Mouse (Mus musculus) retina, embryonic 14.5 days (tissue): Measurements from ENCODE around the gene Lrch4.
A peak's percentile ranks its signal among the peaks of the same experiment; 100 is the strongest.

Experiments used
- DNase-seq: peaks from one replicate; pipeline ENCODE4 v3.0.0-alpha.2; 2015; ENCODE audit warnings: low spot score

Gene Lrch4

DNA sequence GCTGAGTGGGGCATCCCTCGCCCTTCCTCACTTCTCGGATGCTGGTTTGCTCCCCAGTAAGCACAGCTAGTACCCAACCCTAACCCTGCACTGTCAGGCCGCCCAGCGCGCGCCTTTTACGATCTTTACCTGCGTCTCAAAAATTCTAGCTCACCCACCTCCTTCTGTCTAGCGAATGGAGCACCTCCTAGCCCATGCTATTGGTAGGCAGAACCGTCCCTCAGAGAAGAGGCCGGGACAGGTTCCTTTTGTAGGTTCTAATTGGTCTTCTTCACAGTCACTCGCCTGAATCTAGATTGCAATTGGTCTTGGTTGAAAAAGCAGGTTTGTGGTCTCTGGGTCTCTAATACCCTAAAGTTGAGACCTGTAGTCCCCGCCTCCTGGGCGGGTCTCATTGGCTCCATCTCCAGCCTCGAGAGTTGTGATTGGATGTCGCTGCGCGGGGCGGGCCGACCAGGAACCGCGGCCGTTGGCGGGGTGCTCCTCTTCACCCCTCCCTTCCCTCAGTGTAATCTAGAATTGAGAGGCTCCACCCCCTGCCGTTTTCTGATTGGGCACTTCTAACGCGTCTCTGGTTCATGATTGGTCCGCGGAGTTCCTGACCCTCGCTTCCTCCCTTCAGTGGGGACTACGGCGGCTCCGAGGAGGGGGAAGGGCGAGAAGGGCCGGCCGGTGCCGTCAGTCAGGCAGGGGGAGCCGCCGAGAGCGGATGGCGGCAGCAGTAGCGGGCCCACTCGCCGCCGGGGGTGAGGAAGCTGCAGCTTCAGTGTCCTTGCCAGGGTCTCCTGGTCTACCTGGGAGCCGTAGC, at the start of gene Lrch4, which contains the start of the genes Fbxo24 and Gm20605:
TSS of gene Lrch4 (plus strand) at position 624 of the 808 bp plus-strand sequence.
TSS of gene Fbxo24 (minus strand) at position 505 of the 808 bp plus-strand sequence.
TSS of gene Gm20605 (plus strand) at position 678 of the 808 bp plus-strand sequence.
- DNase-seq = peak; percentile 100

DNA sequence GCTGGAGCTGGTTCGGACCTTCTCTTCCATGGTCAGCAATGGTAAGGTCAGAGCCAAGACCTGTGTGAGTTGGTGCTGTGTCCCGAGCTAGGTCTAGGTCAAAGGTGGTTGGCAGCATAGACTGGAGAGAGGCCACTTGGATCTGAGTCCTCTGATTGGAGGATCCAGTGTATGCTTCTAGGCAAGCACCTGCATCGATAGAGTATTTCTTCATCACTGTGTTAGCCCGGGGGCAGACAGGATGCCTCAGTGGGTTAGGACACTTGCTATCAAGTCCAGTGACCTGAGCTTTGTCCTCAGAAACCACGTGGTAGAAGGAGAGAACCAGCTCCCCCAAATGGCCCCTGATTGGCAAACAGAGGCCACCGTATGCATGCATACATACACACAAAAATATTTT, 48.7 kb upstream of the Lrch4 start:
- DNase-seq = no peak

DNA sequence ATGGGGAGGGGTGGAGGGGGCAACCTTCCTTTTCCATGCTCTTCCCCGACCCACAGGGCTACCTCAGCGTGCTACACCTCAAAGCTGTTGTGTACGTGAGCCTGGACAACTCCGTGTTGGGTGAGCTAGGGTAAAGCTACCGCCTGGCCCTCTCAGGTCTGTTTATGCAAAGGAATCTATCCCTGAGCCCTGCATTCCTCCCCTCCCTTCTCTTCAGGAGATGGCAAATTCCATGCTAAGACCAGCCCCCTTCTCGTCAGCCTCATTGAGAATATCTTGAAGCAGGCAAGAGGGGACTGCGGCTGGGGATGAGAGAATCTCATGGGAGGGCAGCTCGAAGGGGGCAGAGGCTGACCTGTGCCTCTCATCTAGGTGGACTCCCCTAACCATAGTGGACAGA, 46.2 kb upstream of the Lrch4 start:
- no peak for DNase-seq

DNA sequence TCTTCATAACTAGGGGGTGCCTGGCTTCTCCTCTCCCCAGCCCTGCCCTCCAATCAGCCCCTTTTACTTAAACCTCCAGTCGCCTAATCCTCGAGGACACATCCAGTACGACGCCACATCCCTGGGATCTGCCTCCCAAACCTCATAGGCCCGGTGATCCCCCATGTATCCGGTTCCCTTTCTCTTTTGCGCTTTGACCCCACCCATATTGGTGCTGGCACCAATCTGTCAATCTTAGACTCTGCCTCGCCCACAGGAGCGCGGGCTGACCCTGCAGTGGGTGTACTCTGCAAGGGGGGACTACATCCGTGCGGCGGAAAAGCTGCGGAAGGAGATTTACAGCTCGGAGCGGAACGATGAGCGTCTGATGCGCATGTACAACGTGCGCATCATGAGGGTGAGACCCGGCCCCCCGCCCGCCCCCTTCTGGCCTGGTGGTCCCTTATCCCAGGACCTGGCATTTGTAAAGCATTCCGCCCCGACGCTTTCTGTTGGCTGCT, 45.2 kb upstream of the Lrch4 start:
- DNase-seq = peak; percentile 65

DNA sequence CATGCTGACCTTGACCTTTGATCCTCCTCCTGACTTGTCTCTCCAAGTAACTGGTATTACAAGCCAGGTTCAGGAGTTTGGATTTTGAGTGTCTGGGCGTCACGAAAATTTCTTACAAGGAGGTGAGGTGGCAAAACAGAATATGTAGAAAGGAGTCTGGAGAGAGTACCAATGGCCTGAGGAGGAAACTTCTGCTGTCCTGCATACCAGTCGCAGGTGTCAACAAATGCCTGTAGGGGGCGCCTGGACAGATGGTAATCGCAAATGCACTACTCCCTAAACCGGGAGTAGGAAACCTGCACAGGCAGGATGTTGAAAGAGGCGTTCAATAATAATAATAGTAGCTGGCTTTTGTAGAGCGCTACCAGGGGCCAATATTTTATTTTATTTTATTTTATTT, 43.9 kb upstream of the Lrch4 start:
- DNase-seq = peak; percentile 77

DNA sequence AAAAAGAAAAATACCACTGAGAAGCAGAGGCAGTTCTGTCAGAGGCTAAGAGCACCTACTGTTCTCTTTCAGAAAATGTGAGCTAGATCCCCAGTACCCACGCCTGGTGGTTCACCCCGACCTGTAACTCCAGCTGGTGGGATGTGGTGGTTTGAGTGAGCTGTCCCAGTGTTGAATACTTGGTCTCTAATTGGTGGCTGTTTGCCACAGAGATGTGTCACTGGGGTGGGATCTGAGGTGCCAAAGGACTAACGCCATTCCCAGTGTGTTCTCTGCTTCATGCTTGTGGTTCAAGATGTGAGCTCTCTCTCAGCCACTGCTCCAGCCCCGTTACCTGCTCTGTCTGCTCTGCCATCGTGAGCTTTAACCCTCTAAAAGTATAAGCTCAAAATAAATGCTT, 38.4 kb upstream of the Lrch4 start:
- no peak for DNase-seq

DNA sequence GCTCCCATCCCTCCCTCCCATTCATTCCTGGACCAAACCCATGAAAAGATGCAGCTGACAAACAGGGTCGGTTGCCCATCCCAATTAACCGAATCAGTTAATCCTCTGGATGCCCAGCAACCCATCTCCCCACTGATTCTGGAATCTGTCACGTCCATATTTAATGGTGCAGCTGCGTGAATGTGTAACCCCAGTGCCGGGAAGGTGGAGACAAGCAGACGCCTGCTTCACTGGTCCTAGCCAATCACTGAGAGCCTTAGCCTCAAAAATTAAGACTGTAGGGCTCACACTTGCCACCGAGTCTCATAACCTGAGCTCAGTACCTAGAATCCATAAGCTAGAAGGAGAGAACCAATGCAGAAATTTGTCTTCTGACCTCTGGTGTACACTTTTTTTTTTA, 33.0 kb upstream of the Lrch4 start:
- no peak for DNase-seq

DNA sequence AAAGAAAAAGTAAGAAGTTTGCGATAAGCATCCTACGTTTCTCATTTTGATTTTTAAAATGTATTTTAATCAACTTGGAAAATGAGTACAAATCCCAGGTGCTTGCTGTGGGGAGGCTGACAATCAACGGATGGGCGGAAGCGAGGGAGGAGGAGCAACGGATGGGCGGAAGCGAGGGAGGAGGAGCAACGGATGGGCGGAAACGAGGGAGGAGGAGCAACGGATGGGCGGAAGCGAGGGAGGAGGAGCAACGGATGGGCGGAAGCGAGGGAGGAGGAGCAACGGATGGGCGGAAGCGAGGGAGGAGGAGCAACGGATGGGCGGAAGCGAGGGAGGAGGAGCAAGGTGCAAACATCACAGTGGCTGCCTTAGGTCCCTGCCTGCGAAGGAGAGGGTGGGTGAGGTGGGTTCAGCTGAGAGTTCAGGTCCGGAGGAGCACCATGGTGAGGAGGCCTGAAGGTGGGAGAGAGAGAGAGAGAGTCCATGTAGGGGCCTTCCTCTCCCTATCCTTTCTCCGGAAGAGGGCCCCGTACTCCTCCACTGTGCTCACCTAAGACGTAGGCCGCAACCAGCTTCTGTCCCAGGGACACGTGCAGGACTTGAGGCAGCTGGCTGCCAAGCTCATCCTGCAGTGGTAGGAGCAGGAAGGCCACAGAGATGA, 32.2 kb upstream of the Lrch4 start:
- no peak for DNase-seq

DNA sequence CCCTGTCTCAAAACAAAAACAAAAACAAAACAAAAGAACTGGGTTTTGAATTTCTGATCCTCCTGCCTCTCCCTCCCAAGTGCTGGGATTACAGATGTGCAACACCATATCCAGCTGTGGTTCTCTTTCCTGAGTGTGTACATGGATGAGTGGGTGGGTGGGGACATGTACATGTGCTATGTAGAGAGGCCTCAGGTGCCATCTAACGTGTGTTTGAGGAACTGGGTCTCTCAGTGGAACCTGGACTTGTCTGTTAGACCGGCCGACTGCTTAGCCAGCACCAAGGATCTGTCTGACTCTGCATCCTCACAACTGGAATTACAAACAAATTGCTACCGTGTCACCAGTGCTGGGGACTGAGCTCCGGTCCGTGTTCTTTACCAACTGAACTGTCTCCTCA, 31.3 kb upstream of the Lrch4 start:
- DNase-seq = no peak

DNA sequence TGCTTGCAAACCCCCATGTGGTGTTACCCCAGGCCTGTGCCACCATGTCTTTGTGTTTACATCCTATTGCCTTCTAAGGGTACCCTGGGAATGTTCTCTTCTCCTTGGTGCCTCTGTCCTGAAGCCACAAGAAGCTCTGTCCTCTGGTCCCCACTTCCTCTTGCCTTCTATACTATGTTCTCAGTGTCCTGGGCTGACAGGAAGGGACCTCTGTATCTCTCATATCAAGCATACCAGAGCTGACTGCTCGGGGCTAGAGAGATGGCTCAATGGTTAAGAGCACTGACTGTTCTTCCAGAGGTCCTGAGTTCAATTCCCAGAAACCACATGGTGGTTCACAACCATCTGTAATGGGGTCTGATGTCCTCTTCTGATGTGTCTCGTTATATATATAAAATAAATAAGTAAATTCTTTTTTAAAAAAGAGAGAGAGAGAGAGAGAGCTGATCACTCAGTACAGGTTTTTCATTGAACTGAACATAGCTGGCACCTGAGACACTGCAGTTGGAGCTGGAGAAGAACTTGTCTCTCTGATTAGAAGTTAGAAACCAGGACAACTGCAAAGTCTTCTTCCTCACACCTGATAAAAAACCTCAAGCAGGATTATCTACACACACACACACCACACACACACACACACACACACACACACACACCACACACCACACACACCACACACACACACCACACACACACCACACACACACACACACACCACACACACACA, 30.7 kb upstream of the Lrch4 start:
- DNase-seq = no peak

DNA sequence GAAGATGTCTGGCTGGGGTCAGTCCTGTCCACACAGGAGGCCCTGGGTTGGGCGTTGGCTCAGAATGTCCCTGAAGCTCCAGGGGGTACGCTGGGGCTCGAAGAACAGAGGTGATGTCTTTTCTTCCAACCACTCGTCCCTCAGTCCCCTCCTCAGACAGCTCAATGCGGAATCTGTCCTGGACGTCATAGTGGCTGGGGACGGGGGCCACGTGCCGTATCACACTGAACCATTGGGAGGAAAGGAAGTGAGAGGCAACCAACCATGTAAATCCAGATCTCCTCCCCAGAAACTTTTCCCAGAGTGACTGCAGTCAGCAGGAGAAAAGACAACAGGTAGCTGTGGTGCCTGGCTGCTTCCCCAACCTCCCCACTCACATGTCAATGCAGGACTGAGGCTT, 29.3 kb upstream of the Lrch4 start:
- DNase-seq = no peak

DNA sequence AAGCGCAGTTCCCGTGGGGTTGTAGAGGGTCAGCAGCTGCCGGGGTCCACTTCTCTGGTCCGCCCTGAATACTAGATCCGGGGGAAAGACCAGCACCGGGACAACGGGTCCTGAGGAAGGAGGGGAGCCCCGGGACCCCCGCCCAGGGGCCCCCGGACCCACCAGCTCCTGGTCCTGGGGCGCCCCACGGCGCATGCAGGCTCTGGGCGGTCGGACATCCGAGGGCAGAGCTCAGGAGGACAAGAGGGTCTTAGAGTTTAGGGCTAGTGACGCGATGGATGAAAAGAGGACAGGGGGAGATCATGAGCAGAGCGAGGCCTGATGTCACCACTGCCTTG, 28.7 kb upstream of the Lrch4 start:
- DNase-seq = no peak

DNA sequence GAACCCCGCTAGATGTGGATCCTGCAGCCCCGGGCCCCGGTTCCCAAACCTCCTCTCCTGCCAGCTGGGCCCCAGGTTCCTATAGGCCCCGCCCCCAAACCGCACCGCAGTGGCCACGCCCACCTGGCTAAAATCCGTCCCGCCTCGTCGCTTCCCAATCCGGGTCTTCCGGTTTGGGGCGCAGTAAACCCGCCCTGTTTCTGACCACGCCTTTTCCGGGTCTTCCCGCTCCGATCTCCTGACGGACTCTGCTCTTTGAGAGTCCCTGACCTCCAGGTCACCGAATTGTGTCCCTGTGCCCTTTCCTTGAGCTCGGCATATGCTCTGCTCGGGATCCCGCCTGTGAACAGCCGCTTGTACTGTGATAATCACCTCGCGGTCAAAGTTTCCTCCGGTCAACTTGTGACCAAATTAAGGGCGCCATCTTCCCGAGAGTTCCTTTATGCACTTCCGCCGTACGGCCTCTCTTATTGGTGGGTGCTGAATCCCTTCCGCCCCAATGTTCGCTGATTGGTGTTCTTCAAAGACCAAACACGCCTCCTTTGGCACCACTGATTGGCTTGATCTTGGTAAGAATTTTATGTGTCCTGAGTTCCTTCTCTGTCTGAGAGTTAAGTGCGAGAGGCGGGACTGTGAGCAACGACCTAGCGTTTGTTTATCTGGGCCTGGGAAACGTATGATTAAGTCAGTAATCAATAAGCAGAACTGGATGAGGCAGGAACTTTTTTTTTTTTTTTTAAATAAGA, 28.1 kb upstream of the Lrch4 start, which contains the start of gene Mospd3:
TSS of gene Mospd3 (minus strand) at position 440 of the 746 bp plus-strand sequence.
- DNase-seq = peak; percentile 98

DNA sequence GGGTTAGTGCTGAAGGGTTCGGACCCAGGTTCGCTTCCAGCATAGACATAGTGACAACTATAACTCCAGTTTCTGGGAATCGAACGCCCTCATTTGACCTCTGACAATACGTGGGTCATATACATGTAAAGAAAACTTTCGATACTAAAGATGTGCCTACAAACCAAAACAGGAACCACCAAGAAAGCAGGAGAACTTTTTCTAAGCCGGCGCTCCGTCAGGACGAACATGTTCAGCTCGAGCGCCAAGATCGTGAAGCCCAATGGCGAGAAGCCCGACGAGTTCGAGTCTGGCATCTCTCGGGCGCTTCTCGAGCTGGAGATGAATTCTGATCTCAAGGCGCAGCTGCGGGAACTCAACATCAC, 27.6 kb upstream of the Lrch4 start:
- DNase-seq = no peak

DNA sequence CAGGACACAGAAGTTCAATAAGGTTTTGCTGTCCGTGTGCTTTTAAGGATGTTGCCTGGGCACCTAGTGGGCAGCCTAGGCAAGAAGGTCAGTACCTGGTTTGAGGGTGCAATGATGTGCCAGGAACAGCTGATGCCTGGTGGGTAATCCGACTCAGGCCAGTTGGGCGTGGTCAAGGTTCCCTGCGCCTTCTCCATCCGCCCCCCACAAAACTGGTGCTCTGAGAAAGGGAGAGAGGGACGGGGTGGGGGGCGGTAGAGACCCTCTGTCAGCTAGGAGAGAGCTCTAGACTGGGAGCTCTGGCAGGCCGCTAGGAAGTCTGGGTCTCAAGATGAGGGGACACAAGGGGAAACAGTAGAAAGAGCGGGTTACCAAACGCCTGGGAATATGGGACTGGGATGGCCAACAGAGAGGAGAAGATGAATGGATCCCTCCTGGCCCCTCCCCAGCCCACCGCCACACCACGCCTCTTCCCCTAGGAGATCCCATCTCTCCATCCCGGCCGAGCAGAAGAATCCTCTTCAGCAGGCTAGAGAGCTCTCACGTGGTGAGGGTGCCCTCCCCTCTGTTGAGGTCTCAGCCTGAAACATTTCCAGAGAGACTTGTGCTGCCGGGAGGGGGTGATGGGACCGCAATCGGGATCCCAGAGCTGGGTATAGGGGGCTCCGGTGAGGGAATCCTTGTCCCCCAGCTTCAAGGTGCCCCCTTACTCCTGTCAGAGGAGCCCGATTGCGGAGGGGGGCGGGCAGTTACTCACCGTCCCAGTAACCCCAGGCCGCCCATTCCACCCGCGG, 20.9 kb upstream of the Lrch4 start:
- DNase-seq = peak; percentile 33

DNA sequence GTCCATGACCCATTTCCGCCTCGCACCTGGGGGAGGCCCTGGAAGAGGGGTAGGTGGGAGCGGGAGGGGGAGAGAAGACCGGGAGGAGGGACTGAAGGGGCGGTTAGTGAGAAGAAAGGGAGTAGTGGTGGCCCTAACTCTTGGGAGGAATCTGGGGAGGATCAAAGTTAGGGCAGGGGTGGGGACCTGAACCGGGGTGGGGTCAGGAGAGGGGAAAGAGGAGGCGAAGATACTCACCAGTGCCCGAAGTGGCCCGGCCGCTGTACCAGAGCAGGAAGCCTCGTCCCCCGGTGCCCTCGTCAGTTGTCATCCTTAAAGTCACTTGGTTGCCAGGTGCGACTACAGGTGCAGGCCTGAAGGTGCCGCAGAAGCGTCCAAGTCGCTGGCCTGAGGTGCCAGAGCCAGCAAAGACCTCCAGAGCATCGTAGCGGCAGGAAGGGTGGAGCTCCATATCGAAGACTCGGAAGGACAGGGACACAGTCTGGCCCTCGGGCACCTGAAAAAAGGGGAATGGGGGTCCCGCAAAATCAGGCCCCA, 20.2 kb upstream of the Lrch4 start:
- DNase-seq = no peak

DNA sequence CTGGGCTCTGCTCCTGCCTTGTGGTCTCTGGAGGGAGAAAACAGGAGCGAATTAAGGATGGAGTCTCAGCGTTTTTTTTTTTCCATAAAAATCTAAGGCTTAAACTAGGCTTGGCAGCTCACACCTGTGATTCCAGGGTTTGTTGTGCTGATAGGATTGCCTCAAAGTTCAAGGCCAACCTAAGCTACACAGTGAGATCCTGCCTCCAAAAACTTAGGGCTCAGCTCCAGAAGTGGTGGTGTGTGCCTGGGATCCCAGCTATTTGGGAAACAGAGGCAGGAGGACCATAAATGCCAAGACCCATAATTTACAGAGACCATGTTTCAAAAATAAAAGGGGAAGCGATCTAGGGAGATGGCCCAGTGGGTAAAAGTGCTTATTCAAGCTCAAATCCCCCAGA, 19.6 kb upstream of the Lrch4 start:
- no peak for DNase-seq

DNA sequence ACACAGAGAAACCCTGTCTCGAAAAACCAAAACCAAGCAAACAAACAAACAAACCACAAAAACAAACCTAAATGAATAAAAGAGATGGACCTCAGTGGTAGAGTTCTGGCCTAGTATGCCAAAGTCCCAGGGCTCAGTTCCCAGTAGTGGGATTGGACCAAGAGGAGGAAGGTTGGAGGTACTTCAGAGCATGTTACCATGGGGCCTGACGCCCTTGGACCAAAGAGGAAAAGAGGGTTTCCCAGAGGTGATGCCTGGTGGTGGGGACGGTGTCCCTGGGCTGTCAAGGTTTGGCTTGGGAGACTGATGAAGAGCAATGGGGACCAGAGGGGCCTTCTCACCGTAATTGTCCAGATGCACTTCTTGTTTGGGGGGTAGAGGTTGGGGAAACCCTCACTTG, 18.9 kb upstream of the Lrch4 start:
- DNase-seq = no peak

DNA sequence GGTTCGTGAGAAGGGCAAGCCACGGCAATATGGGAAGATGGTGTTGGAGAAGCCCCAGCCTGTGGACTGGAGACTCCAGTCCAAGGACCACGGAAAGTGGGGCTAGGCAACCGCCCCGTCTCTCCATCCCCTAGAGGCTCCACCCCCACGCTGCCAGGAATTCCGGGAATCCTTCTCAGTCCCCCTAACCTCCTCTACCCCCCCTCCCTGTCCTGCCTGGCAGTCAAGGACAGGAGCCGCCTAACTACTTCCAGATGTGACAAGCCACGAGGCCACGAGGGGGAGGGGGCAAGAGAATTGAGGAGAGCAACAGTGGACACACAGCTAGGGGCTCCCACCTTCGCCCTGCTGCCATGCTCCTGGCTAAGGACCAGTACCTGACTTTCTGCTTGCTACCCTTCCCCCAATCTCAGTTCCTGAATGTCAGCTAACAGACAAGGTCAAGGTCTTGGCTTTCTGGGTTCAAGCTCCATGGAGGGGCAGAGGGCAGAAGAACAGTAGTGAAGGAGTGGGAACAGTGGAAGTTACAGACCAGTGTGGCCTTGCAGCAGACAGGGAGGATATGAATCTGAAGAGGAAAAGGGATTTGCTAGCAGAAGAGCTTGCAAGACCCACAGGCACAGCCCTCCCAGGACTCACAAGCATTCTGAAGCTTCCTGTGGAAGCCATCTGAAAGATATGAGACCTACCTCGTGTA, 18.2 kb upstream of the Lrch4 start:
- DNase-seq = no peak

DNA sequence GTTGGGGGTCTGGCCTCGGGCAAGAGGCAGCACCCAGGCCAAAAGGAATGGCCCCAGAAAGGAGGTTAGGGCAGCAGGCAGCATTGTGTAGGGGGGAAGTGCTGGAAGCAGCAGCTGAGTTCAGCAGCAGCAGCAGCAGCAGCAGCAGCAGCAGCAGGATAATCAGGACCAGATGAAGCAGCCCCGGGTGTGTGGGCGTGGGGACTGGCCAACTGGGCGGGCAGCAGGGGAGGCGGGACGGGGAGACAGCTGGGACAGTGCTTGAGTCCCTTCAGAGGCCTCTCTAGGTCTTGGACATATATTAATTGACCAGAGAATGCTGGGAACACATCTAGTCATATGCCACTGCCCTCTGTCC, 17.7 kb upstream of the Lrch4 start:
- DNase-seq = peak; percentile 60
